Mouse (Mus musculus) heart, embryonic 12.5 days (tissue): Measurements from ENCODE around the gene Gabra4. TPM values are rescaled to one million over a fixed set of nuclear protein-coding genes. Genes with fewer than 3 reads are reported as not detected.

Source experiments
- polyA plus RNA-seq: library from polyadenylated mRNA; unstranded; fragments of >200 nt; fragmentation: Nextera tagmentation; extraction: Ambion mirVana; gene quantifications from 2 replicates; pipeline ENCODE4 v1.2.1, GENCODE M21; 2016

Gene Gabra4
- polyA plus RNA-seq, 1 experiment from 2014 or later: 7.7 TPM

Other genes with a start within 250 kb of the Gabra4 start
- gene Cox7b2, start 110.1 kb downstream of the Gabra4 start, polyA plus RNA-seq: 0.34 and 0.39 TPM in 2 replicates
- gene Gabrb1, start 195 bp downstream of the Gabra4 start, polyA plus RNA-seq: 1.0 and 1.4 TPM in 2 replicates